Mouse (Mus musculus) midbrain, postnatal 0 days (tissue): ENCODE data around the gene Klhdc8b. TPM values are rescaled to one million over a fixed set of nuclear protein-coding genes. Genes with fewer than 3 reads are reported as not detected.
A peak's percentile ranks its signal among the peaks of the same experiment; 100 is the strongest.

ENCODE experiments used
- ATAC-seq: fragments of 200-750 bp; cut with Nextera tagmentation; 2 replicates; pipeline ENCODE4 v1.8.0; 2017; ENCODE audit warnings: moderate number of reproducible peaks, mild to moderate bottlenecking, moderate TSS enrichment, moderate library complexity; ENCODE audit not compliant: low FRiP score
- DNase-seq: peaks from one replicate; pipeline ENCODE4 v3.0.0-alpha.2; 2015; ENCODE audit warnings: low spot score
- H3K27ac ChIP-seq: fragments of 300-500 bp; sonication (generic); 2 replicates; pipeline ENCODE4 v1.5.1; 2014; ENCODE audit warnings: low read depth, mild to moderate bottlenecking, low read length, mixed read lengths
- H3K27me3 ChIP-seq: fragments of 300-500 bp; sonication (generic); 2 replicates; pipeline ENCODE4 v1.6.1; 2014; ENCODE audit warnings: low read length, control low read depth, mixed read lengths; ENCODE audit not compliant: insufficient read depth
- H3K36me3 ChIP-seq: fragments of 300-500 bp; sonication (generic); 2 replicates; pipeline ENCODE4 v1.6.1; 2014; ENCODE audit warnings: low read length, control low read depth, mixed read lengths; ENCODE audit not compliant: insufficient read depth
- H3K4me1 ChIP-seq: fragments of 300-500 bp; sonication (generic); 2 replicates; pipeline ENCODE4 v1.6.1; 2014; ENCODE audit warnings: mild to moderate bottlenecking, control low read depth, antibody characterized with exemption, low read length, mixed read lengths; ENCODE audit not compliant: insufficient read depth
- H3K4me2 ChIP-seq: fragments of 300-500 bp; sonication (generic); 2 replicates; pipeline ENCODE4 v1.6.1; 2014; ENCODE audit warnings: low read depth, mild to moderate bottlenecking, low read length, mixed read lengths; ENCODE audit not compliant: poor library complexity, severe bottlenecking
- H3K4me3 ChIP-seq: fragments of 300-500 bp; sonication (generic); 2 replicates; pipeline ENCODE4 v1.5.1; 2014; ENCODE audit warnings: low read depth, mild to moderate bottlenecking, low read length, moderate library complexity
- H3K9ac ChIP-seq: fragments of 300-500 bp; sonication (generic); replicated peaks from 2 replicates; pipeline ENCODE4 v1.6.1; 2014; ENCODE audit warnings: mild to moderate bottlenecking, low read length, moderate library complexity, mixed read lengths; ENCODE audit not compliant: poor library complexity, severe bottlenecking
- H3K9me3 ChIP-seq: fragments of 300-500 bp; sonication (generic); 2 replicates; pipeline ENCODE4 v1.6.1; 2016; ENCODE audit warnings: low read length, control low read depth
- CTCF ChIP-seq: IDR thresholded peaks from 2 replicates; pipeline ENCODE4 v1.5.1; 2016; ENCODE audit warnings: antibody characterized with exemption, mild to moderate bottlenecking
- WGBS: fragments of 180-500 bp; shearing (Covaris S2); extraction: QIAGEN DNeasy Blood & Tissue Kit; methylation state at CpG from one replicate; pipeline ENCODE4 v1.1.7; 2014; 5-methylcytosine and 5-hydroxymethylcytosine counted together
- polyA plus RNA-seq: library from polyadenylated mRNA; unstranded; fragments of >200 nt; fragmentation: Nextera tagmentation; extraction: Ambion mirVana; gene quantifications from 2 replicates; pipeline ENCODE4 v1.2.1, GENCODE M21; 2015
- total RNA-seq: library from RNA; depleted of rRNA; stranded (reverse); fragments of >200 nt; gene quantifications from 2 replicates; pipeline ENCODE4 v1.2.3, GENCODE M21; 2014

Gene Klhdc8b
- total and polyA plus RNA-seq, 2 experiments from 2014 or later = 56.1 to 86.3 TPM

DNA sequence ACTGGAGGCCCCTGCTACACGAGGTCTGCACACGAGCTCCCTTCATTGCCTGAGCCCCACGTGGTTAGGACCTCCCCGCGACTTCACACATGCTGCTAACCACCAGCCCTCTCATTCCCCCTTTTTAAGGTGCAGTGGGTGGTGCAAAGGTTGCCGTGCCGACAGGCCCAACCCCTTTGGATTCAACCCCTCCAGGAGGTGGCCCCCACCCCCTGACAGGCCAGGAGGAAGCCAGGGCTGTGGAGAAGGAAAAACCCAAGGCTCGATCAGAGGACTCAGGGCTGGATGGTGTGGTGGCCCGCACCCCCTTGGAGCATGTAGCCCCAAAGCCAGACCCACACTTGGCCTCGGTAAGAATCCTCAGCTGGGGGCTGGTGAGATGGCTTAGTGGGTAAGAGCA, 33.5 kb upstream of the Klhdc8b start:
- DNase-seq = no peak
- WGBS = 86% methylated on average over 10 of the region's 10 CpGs
- H3K4me3 ChIP-seq = no peak overlapping the region
- H3K4me2 ChIP-seq = no peak overlapping the region
- no peak overlapping the region for H3K27ac ChIP-seq
- 0 out of 2 replicates have a peak, but pooled peaks cover 8% of the 10 kb centered on the region for H3K4me1 ChIP-seq
- H3K27me3 ChIP-seq = no peaks in the 10 kb centered on the region
- peaks cover 74% of the 10 kb centered on the region for H3K36me3 ChIP-seq
- H3K9me3 ChIP-seq = no peaks in the 10 kb centered on the region
- no peak for ATAC-seq
- TF ChIP-seq CTCF = no peak
- H3K9ac ChIP-seq = no peak overlapping the region

GRCm38 (mm10) chr9:108494146-108494825, 32.9 kb upstream of the Klhdc8b start:
- TF ChIP-seq CTCF = no peak

DNA sequence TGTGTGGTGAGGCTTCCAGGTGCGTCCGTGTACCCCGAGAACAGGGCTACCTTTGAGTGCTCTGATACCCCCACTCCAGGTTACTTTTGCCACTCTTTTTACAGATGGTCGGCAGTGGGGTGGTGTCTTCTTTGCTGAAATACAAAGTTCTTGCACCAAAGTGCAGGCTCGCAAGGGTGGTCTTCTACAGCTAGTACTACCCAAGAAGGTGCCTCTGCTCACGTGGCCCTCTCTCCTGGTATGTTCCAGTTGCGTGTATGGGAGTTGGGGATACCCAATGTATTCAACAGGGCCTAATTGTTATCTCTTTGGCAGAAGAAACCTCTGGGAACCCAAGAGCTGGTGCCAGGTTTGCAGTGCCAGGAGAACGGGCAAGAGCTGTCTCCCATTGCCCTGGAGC, 31.9 kb upstream of the Klhdc8b start:
- H3K9ac ChIP-seq = no peak overlapping the region
- no peaks in the 10 kb centered on the region for H3K9me3 ChIP-seq
- H3K27ac ChIP-seq = no peak overlapping the region
- no peak for DNase-seq
- H3K4me1 ChIP-seq = 0 out of 2 replicates have a peak, but pooled peaks cover 9% of the 10 kb centered on the region
- H3K4me2 ChIP-seq = no peak overlapping the region
- ATAC-seq = no peak
- H3K36me3 ChIP-seq = peaks cover 57% of the 10 kb centered on the region
- no peak overlapping the region for H3K4me3 ChIP-seq
- no peak for TF ChIP-seq CTCF
- WGBS = 97% methylated on average over 8 of the region's 8 CpGs
- H3K27me3 ChIP-seq = no peaks in the 10 kb centered on the region

More at GRCm38 (mm10) chr9:108494146-108494825, 32.9 kb upstream of the Klhdc8b start:
- H3K4me3 ChIP-seq = no peak overlapping the region
- 0 out of 2 replicates have a peak, but pooled peaks cover 9% of the 10 kb centered on the region for H3K4me1 ChIP-seq
- 95% methylated on average over 19 of the region's 19 CpGs for WGBS
- H3K27ac ChIP-seq = no peak overlapping the region
- peaks cover 67% of the 10 kb centered on the region for H3K36me3 ChIP-seq
- no peak for DNase-seq
- no peaks in the 10 kb centered on the region for H3K9me3 ChIP-seq
- no peak for ATAC-seq
- no peak overlapping the region for H3K9ac ChIP-seq
- H3K27me3 ChIP-seq = no peaks in the 10 kb centered on the region
- H3K4me2 ChIP-seq = no peak overlapping the region

DNA sequence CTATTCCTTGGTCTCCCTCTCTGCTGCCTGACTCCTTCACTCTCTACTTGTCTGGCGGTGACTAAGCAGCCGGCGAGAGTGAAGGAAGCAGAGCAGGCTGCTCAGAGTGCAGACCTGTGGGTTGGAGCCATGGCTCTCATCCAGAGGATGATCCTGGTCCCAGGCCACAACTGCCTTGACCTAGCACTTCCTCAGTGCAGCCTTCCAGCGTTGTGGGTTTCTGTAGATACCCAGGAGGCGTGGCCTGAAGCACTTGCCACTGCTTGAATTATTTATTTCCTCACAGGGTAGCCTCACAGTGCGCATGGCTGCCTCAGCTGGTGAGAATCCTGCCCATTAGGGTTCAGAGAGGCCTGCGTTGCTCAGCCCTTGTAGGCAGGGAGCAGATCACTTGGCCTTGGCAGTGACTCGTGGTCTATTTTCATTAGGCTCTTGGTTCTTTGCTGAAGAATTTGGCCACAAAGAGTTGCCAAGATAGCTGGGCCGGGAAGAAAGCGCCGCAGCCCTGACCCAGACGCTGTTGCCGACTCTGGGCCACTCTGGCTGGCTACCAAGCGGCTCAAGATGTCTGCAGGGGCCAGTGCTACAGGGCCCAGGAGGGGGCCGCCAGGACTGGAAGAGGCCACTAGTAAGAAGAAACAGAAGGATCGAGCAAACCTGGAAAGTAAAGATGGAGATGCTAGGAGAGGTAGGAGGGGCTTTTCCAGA, 30.8 kb upstream of the Klhdc8b start:
- Histone ChIP-seq H3K9me3 (no peaks in the 10 kb centered on the region), H3K4me1 (0 out of 2 replicates have a peak, but pooled peaks cover 9% of the 10 kb centered on the region), H3K9ac (0 out of 2 replicates have a peak overlapping the region, but pooled peaks have one; percentile 84), H3K27ac (no peak overlapping the region), H3K36me3 (peaks cover 47% of the 10 kb centered on the region), H3K4me3 (peak overlapping the region; percentile 96), H3K27me3 (no peaks in the 10 kb centered on the region), H3K4me2 (peak overlapping the region; percentile 57)
- DNase-seq (no peak), ATAC-seq (no peak)
- no peak for TF ChIP-seq CTCF
- 82% methylated on average over 16 of the region's 16 CpGs for WGBS

- TF ChIP-seq CTCF = no peak
- peaks cover 38% of the 10 kb centered on the region for H3K36me3 ChIP-seq
- WGBS = 10% methylated on average over 12 of the region's 12 CpGs
- DNase-seq (no peak), ATAC-seq (no peak)
- H3K4me3 ChIP-seq = peak overlapping the region; percentile 96
- 0 out of 2 replicates have a peak, but pooled peaks cover 9% of the 10 kb centered on the region for H3K4me1 ChIP-seq
- H3K9me3 ChIP-seq = no peaks in the 10 kb centered on the region
- peak overlapping the region; percentile 97 for H3K27ac ChIP-seq
- H3K9ac ChIP-seq = peak overlapping the region; percentile 84
- H3K4me2 ChIP-seq = peak overlapping the region; percentile 57
- H3K27me3 ChIP-seq = no peaks in the 10 kb centered on the region
Measured at GRCm38 (mm10) chr9:108491286-108491580, 29.9 kb upstream of the Klhdc8b start.
